In the genomic region with DNA sequence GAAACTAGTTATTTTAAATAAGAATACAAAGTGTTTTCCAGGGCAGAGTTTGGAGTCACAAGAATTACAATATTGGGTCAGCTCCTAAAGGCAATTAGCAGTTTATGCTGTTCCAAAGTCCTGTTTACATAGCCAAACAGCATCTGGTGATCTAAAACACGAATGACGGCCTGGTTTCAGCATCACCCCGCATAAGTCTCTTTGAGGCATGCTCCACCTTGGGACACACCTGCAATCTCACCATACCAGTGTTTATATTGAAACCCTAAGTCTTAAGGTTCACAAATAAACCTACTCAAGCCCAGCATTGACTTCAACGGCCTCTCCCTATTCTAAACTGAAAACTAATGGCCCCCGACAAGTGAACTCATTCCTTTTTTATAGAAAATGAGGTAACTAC, we compare ENCODE assay signal across 24 mouse cellular contexts.
A peak's percentile ranks its signal among the peaks of the same experiment; 100 is the strongest.
DNase-seq lines count a peak whose midpoint lies in the region; ATAC-seq and TF ChIP-seq lines count a peak whose summit lies in the region.
"Had no signal": no experiment of that assay in that cellular context is flagged by ENCODE, and none has a peak within 500 bp of the region (broad histone marks: within the 10 kb centered on the region; RNA-seq: fewer than 3 reads in every experiment).

No protein-coding gene starts in this region.

- DNase-seq in liver, adult 2 months (ENCODE audit: extremely low read depth, low read depth, low spot score): peak; percentile 87
- DNase-seq in liver: no peak
- DNase-seq in intestine, embryonic 14.5 days (ENCODE audit: low spot score): no peak
- DNase-seq in liver, embryonic 11.5 days (ENCODE audit: low spot score): no peak
- DNase-seq in liver, postnatal 0 days: no peak
- DNase-seq in lung, postnatal 0 days (ENCODE audit: low spot score): no peak
- DNase-seq in retina, embryonic 14.5 days (ENCODE audit: low spot score): no peak
- no peak for DNase-seq in lung, adult 18-20 months
- DNase-seq: adrenal gland, postnatal 10 days; cerebellum, adult 8-10 months; cerebellum, postnatal 25 days; gastrocnemius, postnatal 25 days; heart, adult 11 months; kidney, adult 2 months; kidney, postnatal 4 days; thymus, adult 2 months; thymus, postnatal 4 days had no signal

- no peaks in the 10 kb centered on the region for H3K9me3 ChIP-seq in intestine, embryonic 14.5 days (ENCODE audit: control insufficient read depth, low read length)
- H3K9me3 ChIP-seq in liver, embryonic 11.5 days (ENCODE audit: control insufficient read depth, low read length): no peaks in the 10 kb centered on the region
- H3K9me3 ChIP-seq in liver, postnatal 0 days (ENCODE audit: low read length): no peaks in the 10 kb centered on the region
- H3K9me3 ChIP-seq in lung, postnatal 0 days (ENCODE audit: low read length): no peaks in the 10 kb centered on the region
- H3K9me3 ChIP-seq: forebrain, embryonic 13.5 days; heart, embryonic 10.5 days; heart, embryonic 15.5 days; hindbrain, embryonic 12.5 days; midbrain, embryonic 12.5 days; neural tube, embryonic 13.5 days had no signal

- H3K27ac ChIP-seq in liver, adult 2 months (replicated peaks; ENCODE audit: insufficient read depth, low read depth, low read length): peak overlapping the region; percentile 37; the same call in 1 of the 2 replicates
- H3K27ac ChIP-seq in intestine, embryonic 14.5 days (ENCODE audit: low read depth): no peak overlapping the region
- peak overlapping the region; percentile 36 for H3K27ac ChIP-seq in liver, embryonic 11.5 days (ENCODE audit: low read depth, low read length)
- peak overlapping the region; percentile 39; the same call in 1 of the 2 replicates for H3K27ac ChIP-seq in liver, postnatal 0 days (ENCODE audit: low read depth)
- H3K27ac ChIP-seq in lung, postnatal 0 days (ENCODE audit: low read length): no peak overlapping the region
- H3K27ac ChIP-seq: forebrain, embryonic 13.5 days; heart, embryonic 10.5 days; hindbrain, embryonic 12.5 days; kidney, postnatal 0 days; midbrain, embryonic 12.5 days; neural tube, embryonic 13.5 days had no signal

- no peaks in the 10 kb centered on the region for H3K27me3 ChIP-seq in liver, adult 2 months (ENCODE audit: control insufficient read depth, insufficient read depth, low read length)
- no peaks in the 10 kb centered on the region for H3K27me3 ChIP-seq in intestine, embryonic 14.5 days (replicated peaks; ENCODE audit: control insufficient read depth, insufficient read depth, low read length)
- H3K27me3 ChIP-seq in liver, embryonic 11.5 days (replicated peaks; ENCODE audit: control insufficient read depth, insufficient read depth, low read length): no peaks in the 10 kb centered on the region
- H3K27me3 ChIP-seq in liver, postnatal 0 days (ENCODE audit: insufficient read depth, low read length): no peaks in the 10 kb centered on the region
- H3K27me3 ChIP-seq in lung, postnatal 0 days (replicated peaks; ENCODE audit: insufficient read depth, low read length): no peaks in the 10 kb centered on the region
- H3K27me3 ChIP-seq: forebrain, embryonic 13.5 days; heart, embryonic 15.5 days; hindbrain, embryonic 12.5 days; midbrain, embryonic 12.5 days; neural tube, embryonic 13.5 days had no signal

- peaks cover 35% of the 10 kb centered on the region for H3K4me1 ChIP-seq in liver, adult 2 months (ENCODE audit: control insufficient read depth, insufficient read depth, low read length)
- peaks cover 31% of the 10 kb centered on the region for H3K4me1 ChIP-seq in intestine, embryonic 14.5 days (replicated peaks; ENCODE audit: control insufficient read depth, insufficient read depth, low read length)
- H3K4me1 ChIP-seq in liver, embryonic 11.5 days (replicated peaks; ENCODE audit: control insufficient read depth, insufficient read depth, low read length): peaks cover 75% of the 10 kb centered on the region
- peaks cover 71% of the 10 kb centered on the region for H3K4me1 ChIP-seq in liver, postnatal 0 days (ENCODE audit: insufficient read depth)
- peaks cover 20% of the 10 kb centered on the region; the same call in 1 of the 2 replicates for H3K4me1 ChIP-seq in lung, postnatal 0 days (ENCODE audit: insufficient read depth, low read depth, low read length)

- TF ChIP-seq EP300 in liver, postnatal 0 days (IDR thresholded peaks at IDR 0.05; ENCODE audit: low read depth): no peak
- no peak for TF ChIP-seq EP300 in lung, postnatal 0 days (IDR thresholded peaks at IDR 0.05)

- WGBS in liver, adult 2 months: 36% methylated on average over 5 of the region's 5 CpGs
- WGBS in intestine, embryonic 14.5 days: 60% methylated on average over 5 of the region's 5 CpGs
- 75% methylated on average over 5 of the region's 5 CpGs for WGBS in liver, embryonic 11.5 days
- WGBS in liver, postnatal 0 days (ENCODE audit: insufficient replicate concordance): 70% methylated on average over 5 of the region's 5 CpGs
- WGBS in lung, postnatal 0 days: 70% methylated on average over 5 of the region's 5 CpGs

- no peak overlapping the region for H3K4me3 ChIP-seq in liver, adult 2 months (ENCODE audit: insufficient read depth, low read depth, low read length)
- no peak overlapping the region for H3K4me3 ChIP-seq in intestine, embryonic 14.5 days (ENCODE audit: low read depth, low read length)
- no peak overlapping the region for H3K4me3 ChIP-seq in liver, embryonic 11.5 days (ENCODE audit: low read depth, low read length)
- H3K4me3 ChIP-seq in liver, postnatal 0 days (ENCODE audit: low read depth, low read length): no peak overlapping the region
- no peak overlapping the region for H3K4me3 ChIP-seq in lung, postnatal 0 days (ENCODE audit: low read depth, low read length)
- H3K4me3 ChIP-seq: forebrain, embryonic 13.5 days; heart, embryonic 10.5 days; heart, embryonic 15.5 days; hindbrain, embryonic 12.5 days; midbrain, embryonic 12.5 days; neural tube, embryonic 13.5 days had no signal

- TF ChIP-seq POLR2A in liver, adult 2 months (IDR thresholded peaks at IDR 0.05; ENCODE audit: extremely low read depth, insufficient read depth, low read length): no peak

- H3K9ac ChIP-seq in liver, adult 2 months (ENCODE audit: low read depth, low read length): no peak overlapping the region
- no peak overlapping the region for H3K9ac ChIP-seq in intestine, embryonic 14.5 days (ENCODE audit: low read length)
- no peak overlapping the region for H3K9ac ChIP-seq in liver, embryonic 11.5 days (ENCODE audit: low read depth, low read length)
- H3K9ac ChIP-seq in liver, postnatal 0 days (replicated peaks): no peak overlapping the region
- no peak overlapping the region for H3K9ac ChIP-seq in lung, postnatal 0 days (replicated peaks; ENCODE audit: low read depth)
- H3K9ac ChIP-seq: forebrain, embryonic 13.5 days; heart, embryonic 15.5 days; hindbrain, embryonic 12.5 days; midbrain, embryonic 12.5 days; neural tube, embryonic 13.5 days had no signal

- H3K4me2 ChIP-seq in intestine, embryonic 14.5 days (ENCODE audit: low read length): no peak overlapping the region
- H3K4me2 ChIP-seq in liver, embryonic 11.5 days: peak overlapping the region; percentile 50
- H3K4me2 ChIP-seq in liver, postnatal 0 days (ENCODE audit: low read depth, low read length): no peak overlapping the region
- H3K4me2 ChIP-seq in lung, postnatal 0 days (replicated peaks; ENCODE audit: low read depth, low read length): no peak overlapping the region
- H3K4me2 ChIP-seq: forebrain, embryonic 13.5 days; heart, embryonic 15.5 days; hindbrain, embryonic 12.5 days; midbrain, embryonic 12.5 days; neural tube, embryonic 13.5 days had no signal

- peak; percentile 50 for ATAC-seq in intestine, embryonic 14.5 days (replicated peaks; ENCODE audit: low FRiP score, low TSS enrichment, low read depth)
- ATAC-seq in liver, embryonic 11.5 days (replicated peaks; ENCODE audit: low FRiP score): no peak
- ATAC-seq in liver, postnatal 0 days: peak; percentile 26; the same call in 1 of the 2 replicates
- no peak for ATAC-seq in lung, postnatal 0 days
- ATAC-seq: forebrain, embryonic 13.5 days had no signal

- TF ChIP-seq CTCF in liver, adult 2 months (IDR thresholded peaks at IDR 0.05; ENCODE audit: low read depth, low read length): no peak
- TF ChIP-seq CTCF in liver, postnatal 0 days (IDR thresholded peaks at IDR 0.05; ENCODE audit: low read depth): no peak
- TF ChIP-seq CTCF in lung, postnatal 0 days (IDR thresholded peaks at IDR 0.05): no peak

- peaks cover 64% of the 10 kb centered on the region for H3K79me2 ChIP-seq in liver, adult 2 months (ENCODE audit: control insufficient read depth, insufficient read depth, low read length)

- H3K36me3 ChIP-seq in liver, adult 2 months (ENCODE audit: control insufficient read depth, insufficient read depth, low read length): no peaks in the 10 kb centered on the region
- H3K36me3 ChIP-seq in intestine, embryonic 14.5 days (ENCODE audit: control insufficient read depth, insufficient read depth, low read length): 0 out of 2 replicates have a peak, but pooled peaks cover 4% of the 10 kb centered on the region
- H3K36me3 ChIP-seq in liver, embryonic 11.5 days (ENCODE audit: control insufficient read depth, insufficient read depth, low read length): no peaks in the 10 kb centered on the region
- peaks cover 6% of the 10 kb centered on the region; the same call in 1 of the 2 replicates for H3K36me3 ChIP-seq in liver, postnatal 0 days (replicated peaks; ENCODE audit: insufficient read depth, low read length)
- 0 out of 2 replicates have a peak, but pooled peaks cover 3% of the 10 kb centered on the region for H3K36me3 ChIP-seq in lung, postnatal 0 days (ENCODE audit: insufficient read depth, low read length)
- H3K36me3 ChIP-seq: hindbrain, embryonic 12.5 days; midbrain, embryonic 12.5 days; neural tube, embryonic 13.5 days had no signal

Comparison
In these comparisons a context has a peak if more than half of its experiments do, and no peak if none do; other contexts are left out.
1. ATAC-seq: peak in intestine, embryonic 14.5 days (single experiment) and liver, postnatal 0 days (single experiment); none in liver, embryonic 11.5 days (single experiment) and lung, postnatal 0 days (single experiment).
2. H3K27ac ChIP-seq: peak in liver, adult 2 months (single experiment), liver, embryonic 11.5 days (single experiment) and liver, postnatal 0 days (single experiment); none in intestine, embryonic 14.5 days (single experiment) and lung, postnatal 0 days (single experiment).